Mouse (Mus musculus) ES-Bruce4 (cell line): ENCODE results near the gene Zfp969. TPM values are rescaled to one million over a fixed set of nuclear protein-coding genes. Genes with fewer than 3 reads are reported as not detected.
"Not testable (repeated sequence)": the region's sequence is repeated elsewhere in the genome, so short reads cannot be mapped to it uniquely, and the experiment has no call there.

Experiments used
- H3K27ac ChIP-seq: 2 replicates; pipeline ENCODE4 v1.5.1; 2012; ENCODE audit warnings: low read length, inconsistent platforms; ENCODE audit not compliant: insufficient read depth
- H3K27me3 ChIP-seq: 2 replicates; pipeline ENCODE4 v1.6.1; 2012; ENCODE audit warnings: mild to moderate bottlenecking, low read length, inconsistent platforms; ENCODE audit not compliant: control insufficient read depth, poor library complexity, insufficient read depth, severe bottlenecking
- H3K36me3 ChIP-seq: 2 replicates; pipeline ENCODE4 v1.6.1; 2012; ENCODE audit warnings: inconsistent platforms, mild to moderate bottlenecking, low read length, moderate library complexity; ENCODE audit not compliant: control insufficient read depth, poor library complexity, insufficient read depth, severe bottlenecking
- H3K4me1 ChIP-seq: one replicate; pipeline ENCODE4 v1.8.1; 2011; ENCODE audit warnings: low read length; ENCODE audit not compliant: control insufficient read depth, insufficient read depth
- H3K4me3 ChIP-seq: 2 replicates; pipeline ENCODE4 v1.5.1; 2011; ENCODE audit warnings: low read depth, mild to moderate bottlenecking, low read length
- H3K9ac ChIP-seq: 2 replicates; pipeline ENCODE4 v1.6.1; 2012; ENCODE audit warnings: low read depth, mild to moderate bottlenecking, inconsistent platforms; ENCODE audit not compliant: poor library complexity, severe bottlenecking
- H3K9me3 ChIP-seq: replicated peaks from 2 replicates; pipeline ENCODE4 v1.6.1; 2012; ENCODE audit warnings: mild to moderate bottlenecking, low read length, inconsistent platforms; ENCODE audit not compliant: control insufficient read depth, poor library complexity, insufficient read depth, severe bottlenecking
- polyA plus RNA-seq: library from polyadenylated mRNA; stranded (reverse); fragments of >200 nt; gene quantifications from 2 replicates; pipeline ENCODE4 v1.2.4, GENCODE M21; 2011; ENCODE audit warnings: low read depth; ENCODE audit not compliant: missing spikeins, insufficient read depth, insufficient read length

Gene Zfp969
- 4.7 TPM in 1 of 2 replicates, not detected in the other for polyA plus RNA-seq

DNA sequence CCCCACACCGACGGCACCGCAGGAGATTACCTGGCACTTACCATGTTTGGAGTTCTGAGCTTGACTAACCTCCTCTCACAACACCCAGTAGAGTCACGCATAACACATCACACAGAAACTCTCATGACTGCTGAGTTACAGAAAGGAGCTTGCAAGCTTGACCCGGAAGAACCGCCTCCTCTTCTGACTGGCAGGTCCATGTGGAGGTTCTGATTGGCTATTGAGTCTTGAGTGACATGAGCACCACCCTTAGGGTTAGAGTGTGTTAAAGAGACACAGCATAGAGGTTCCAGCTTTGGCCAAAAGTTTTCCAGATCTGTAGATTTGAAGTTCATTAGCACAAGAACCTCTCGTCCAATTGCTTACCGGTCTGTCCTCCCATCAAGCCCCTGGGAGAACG is at the start of gene Zfp969:
Gene Zfp969 (minus strand): TSS at position 101 of the 400 bp plus-strand sequence.
- not testable (repeated sequence) for H3K36me3 ChIP-seq, H3K27ac ChIP-seq, H3K9me3 ChIP-seq, H3K9ac ChIP-seq, H3K4me1 ChIP-seq, H3K27me3 ChIP-seq, H3K4me3 ChIP-seq

DNA sequence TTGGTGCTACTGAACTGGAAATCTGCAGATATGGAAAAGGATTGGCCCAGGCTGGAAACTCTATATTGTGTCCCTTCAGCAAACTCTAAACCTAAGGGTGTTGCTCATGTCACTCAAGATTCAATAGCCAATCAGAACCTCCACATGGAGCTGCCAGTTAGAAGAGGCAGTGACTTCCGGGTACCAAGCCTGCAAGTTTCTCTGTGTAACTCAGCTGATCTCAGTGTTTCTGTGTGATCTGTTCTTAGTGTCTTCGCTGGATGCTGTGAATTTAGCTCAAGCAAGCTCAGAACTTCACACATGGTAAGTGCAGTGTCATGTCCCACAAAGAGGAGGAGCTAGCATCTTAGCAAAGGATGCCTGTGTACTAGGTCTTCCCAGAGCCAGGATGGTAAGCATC is 37.8 kb upstream of the Zfp969 start, which contains the start of gene Gm2007:
Gene Gm2007 (plus strand): TSS at position 301 of the 400 bp plus-strand sequence.
- H3K27ac ChIP-seq, H3K36me3 ChIP-seq, H3K9ac ChIP-seq, H3K9me3 ChIP-seq, H3K4me3 ChIP-seq, H3K27me3 ChIP-seq, H3K4me1 ChIP-seq: not testable (repeated sequence)

DNA sequence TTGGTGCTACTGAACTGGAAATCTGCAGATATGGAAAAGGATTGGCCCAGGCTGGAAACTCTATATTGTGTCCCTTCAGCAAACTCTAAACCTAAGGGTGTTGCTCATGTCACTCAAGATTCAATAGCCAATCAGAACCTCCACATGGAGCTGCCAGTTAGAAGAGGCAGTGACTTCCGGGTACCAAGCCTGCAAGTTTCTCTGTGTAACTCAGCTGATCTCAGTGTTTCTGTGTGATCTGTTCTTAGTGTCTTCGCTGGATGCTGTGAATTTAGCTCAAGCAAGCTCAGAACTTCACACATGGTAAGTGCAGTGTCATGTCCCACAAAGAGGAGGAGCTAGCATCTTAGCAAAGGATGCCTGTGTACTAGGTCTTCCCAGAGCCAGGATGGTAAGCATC is 59.8 kb downstream of the Zfp969 start, which contains the start of gene Gm11007:
Gene Gm11007 (plus strand): TSS at position 301 of the 400 bp plus-strand sequence.
- H3K4me3 ChIP-seq, H3K27me3 ChIP-seq, H3K4me1 ChIP-seq, H3K9me3 ChIP-seq, H3K9ac ChIP-seq, H3K27ac ChIP-seq, H3K36me3 ChIP-seq: not testable (repeated sequence)

Other genes with a start within 250 kb of the Zfp969 start
- 3.7 and 4.5 TPM in 2 replicates for gene Zfp965, start 233.7 kb downstream of the Zfp969 start, polyA plus RNA-seq
- gene Gm11007, start 59.7 kb downstream of the Zfp969 start, polyA plus RNA-seq: not detected in 2 replicates
- not detected in 2 replicates for gene Gm2007, start 37.9 kb upstream of the Zfp969 start, polyA plus RNA-seq
- not detected in 2 replicates for gene Gm14288, start 97.4 kb upstream of the Zfp969 start, polyA plus RNA-seq
- 10.1 and 14.4 TPM in 2 replicates for gene Gm6710, start 165.6 kb upstream of the Zfp969 start, polyA plus RNA-seq
- gene Zfp966, start 227.5 kb upstream of the Zfp969 start, polyA plus RNA-seq: 21.3 and 23.8 TPM in 2 replicates